Mouse (Mus musculus) heart, adult 2 months (tissue): ENCODE measurements around the gene Slc25a19. TPM values are rescaled to one million over a fixed set of nuclear protein-coding genes. Genes with fewer than 3 reads are reported as not detected.

Experiments
- DNase-seq, 2 experiments: peaks; one replicate each; pipeline ENCODE4 v3.0.0; 2021
- H3K27ac ChIP-seq: fragments of 200-600 bp; 2 replicates; pipeline ENCODE4 v1.8.1; 2022
- H3K27me3 ChIP-seq: fragments of 200-500 bp; 2 replicates; pipeline ENCODE4 v1.6.1; 2012; ENCODE audit warnings: mild to moderate bottlenecking, low read length, inconsistent platforms, mixed read lengths; ENCODE audit not compliant: control insufficient read depth, insufficient read depth
- H3K36me3 ChIP-seq: fragments of 200-500 bp; 2 replicates; pipeline ENCODE4 v1.6.1; 2012; ENCODE audit warnings: low read length, inconsistent platforms; ENCODE audit not compliant: control insufficient read depth, insufficient read depth
- H3K4me1 ChIP-seq: fragments of 200-500 bp; 2 replicates; pipeline ENCODE4 v1.6.1; 2011; ENCODE audit warnings: low read length; ENCODE audit not compliant: control insufficient read depth, insufficient read depth
- H3K4me3 ChIP-seq: fragments of 200-600 bp; 2 replicates; pipeline ENCODE4 v1.8.1; 2022
- H3K79me2 ChIP-seq: fragments of 200-500 bp; replicated peaks from 2 replicates; pipeline ENCODE4 v1.6.1; 2012; ENCODE audit warnings: mild to moderate bottlenecking, inconsistent platforms, low read length, moderate library complexity, mixed read lengths; ENCODE audit not compliant: control insufficient read depth, insufficient read depth
- H3K9ac ChIP-seq: fragments of 200-500 bp; 2 replicates; pipeline ENCODE4 v1.6.1; 2012; ENCODE audit warnings: low read depth, mild to moderate bottlenecking, control low read depth, inconsistent platforms, low read length, mixed read lengths
- CTCF ChIP-seq: fragments of 200-600 bp; IDR thresholded peaks from 2 replicates; pipeline ENCODE4 v1.8.1; 2022; ENCODE audit warnings: antibody characterized with exemption, mild to moderate bottlenecking, moderate library complexity
- EP300 ChIP-seq: fragments of 200-500 bp; IDR thresholded peaks from 2 replicates; pipeline ENCODE4 v1.6.1; 2011; ENCODE audit warnings: low read depth, low read length, control low read depth; ENCODE audit not compliant: insufficient read depth
- POLR2A ChIP-seq: fragments of 200-500 bp; IDR thresholded peaks from 2 replicates; pipeline ENCODE4 v1.6.1; 2011; ENCODE audit warnings: mild to moderate bottlenecking, low read depth, low read length, control low read depth; ENCODE audit not compliant: insufficient read depth
- WGBS: fragments of 180-500 bp; shearing (Covaris S2); methylation state at CpG from one replicate; pipeline ENCODE4 v1.1.7; 2018; 5-methylcytosine and 5-hydroxymethylcytosine counted together
- intact Hi-C: fragments of 180-260 bp; cut with DNase I; formaldehyde crosslinking; loops from one replicate; pipeline ENCODE4 v1.15.1; 2025
- polyA plus RNA-seq: library from polyadenylated mRNA; depleted of rRNA; stranded (reverse); fragments of >200 nt; gene quantifications from 2 replicates; pipeline ENCODE4 v1.2.3, GENCODE M21; 2012
- total RNA-seq, 2 experiments: library from RNA; stranded (reverse); gene quantifications; 2 replicates each; pipeline ENCODE4 v1.2.3; 2021

Gene Slc25a19
- total and polyA plus RNA-seq, 3 experiments = 32.9 to 97.1 (median 40.7) TPM

DNA sequence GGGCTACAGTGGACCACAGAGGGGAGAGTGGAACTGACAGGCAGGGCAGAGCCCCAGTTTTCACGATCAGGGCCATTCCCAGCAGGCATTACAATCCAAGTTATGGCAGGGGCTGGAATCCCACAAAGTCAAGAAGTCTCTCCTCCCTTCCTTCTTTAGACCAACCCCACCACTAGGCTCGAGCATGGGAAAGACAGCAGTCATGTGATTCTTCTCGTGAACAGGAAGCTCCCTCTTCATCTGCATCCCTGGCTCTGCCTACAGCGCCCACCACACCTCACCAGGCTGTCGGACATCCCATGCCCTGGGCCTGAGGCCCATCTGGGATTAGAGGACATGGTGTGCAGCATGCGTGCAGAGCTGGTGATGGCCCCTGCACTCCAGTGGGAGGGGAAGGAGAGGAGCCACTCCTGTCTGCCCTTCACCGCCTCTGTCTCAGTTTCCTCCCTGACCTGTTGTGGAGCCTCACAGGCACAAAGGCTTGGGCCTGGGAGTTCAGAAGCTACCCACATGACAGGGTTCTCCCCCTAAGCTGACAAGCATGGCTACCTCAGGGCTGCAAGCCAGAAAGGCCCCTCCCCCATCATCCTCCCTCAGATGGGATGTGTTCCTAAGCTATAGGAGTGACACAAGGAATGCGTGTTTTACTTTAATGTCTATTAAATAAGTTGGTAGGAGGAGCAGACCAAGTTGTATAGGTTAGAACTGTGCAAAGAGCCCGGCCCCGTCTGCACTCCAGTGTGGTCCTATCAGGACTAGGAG lies 13.6 kb downstream of the Slc25a19 start:
- H3K27ac ChIP-seq = no peak overlapping the region
- no peaks in the 10 kb centered on the region for H3K79me2 ChIP-seq
- no peak for DNase-seq
- H3K9ac ChIP-seq = no peak overlapping the region
- H3K36me3 ChIP-seq = no peaks in the 10 kb centered on the region
- no peaks in the 10 kb centered on the region for H3K27me3 ChIP-seq
- no peak overlapping the region for H3K4me3 ChIP-seq
- H3K4me1 ChIP-seq = peaks cover 5% of the 10 kb centered on the region
- intact Hi-C loops = loop anchor here (5.0 kb wide), 1 partner anchor 122 kb away; the partner anchor contains the start of gene Nt5c
- TF ChIP-seq POLR2A (no peak), CTCF (no peak), EP300 (no peak)
- WGBS = 77% methylated on average over 10 of the region's 10 CpGs

DNA sequence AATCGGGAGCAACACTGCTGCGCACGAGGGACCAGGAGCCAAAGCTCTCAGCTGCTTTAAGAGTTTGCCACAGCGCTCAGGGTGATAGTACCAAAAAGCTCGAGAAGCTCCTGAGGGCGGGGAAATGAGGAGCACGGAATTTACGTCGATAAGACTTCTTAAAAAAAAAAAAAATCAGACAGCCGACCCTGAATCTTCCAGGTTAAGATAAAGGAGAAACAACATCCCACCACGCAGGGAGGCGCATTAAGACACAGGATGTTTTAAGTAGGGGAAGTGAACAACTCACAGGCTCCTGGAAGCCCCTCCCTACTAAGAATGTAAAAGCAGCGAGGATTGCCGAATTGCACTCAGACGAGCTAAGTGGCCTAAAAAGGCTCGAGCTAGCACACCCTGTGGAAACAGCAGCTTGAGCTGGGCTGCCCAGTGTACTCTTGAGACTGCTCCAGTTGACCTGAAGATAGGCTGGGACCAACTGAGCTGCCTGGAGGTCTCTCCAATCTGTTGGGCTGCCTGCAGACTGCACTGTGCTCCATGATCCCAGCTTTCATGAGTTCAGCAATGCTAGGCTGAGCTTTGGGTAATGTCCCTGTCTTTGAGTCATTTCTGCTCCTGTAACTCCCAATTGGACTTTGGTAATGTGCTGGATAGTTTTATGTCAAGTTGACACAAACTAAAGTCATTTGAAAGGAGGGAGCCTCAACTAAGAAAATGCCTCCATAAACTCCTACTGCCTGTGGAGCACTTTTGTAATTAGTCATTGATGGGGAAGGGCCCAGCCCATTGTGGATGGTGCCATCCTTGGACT lies 14.8 kb downstream of the Slc25a19 start:
- no peaks in the 10 kb centered on the region for H3K79me2 ChIP-seq
- DNase-seq = peak in 1 of 2 experiments; percentile 55
- intact Hi-C loops = loop anchor here (5.0 kb wide), 1 partner anchor 121 kb away; the partner anchor contains the start of gene Nt5c
- H3K27ac ChIP-seq = peak overlapping the region; percentile 99
- TF ChIP-seq CTCF (no peak), POLR2A (no peak), EP300 (no peak)
- H3K4me1 ChIP-seq = peaks cover 5% of the 10 kb centered on the region
- H3K36me3 ChIP-seq = no peaks in the 10 kb centered on the region
- peak overlapping the region; percentile 90 for H3K4me3 ChIP-seq
- no peaks in the 10 kb centered on the region for H3K27me3 ChIP-seq
- peak overlapping the region; percentile 81 for H3K9ac ChIP-seq
- 2% methylated on average over 16 of the region's 16 CpGs for WGBS

DNA sequence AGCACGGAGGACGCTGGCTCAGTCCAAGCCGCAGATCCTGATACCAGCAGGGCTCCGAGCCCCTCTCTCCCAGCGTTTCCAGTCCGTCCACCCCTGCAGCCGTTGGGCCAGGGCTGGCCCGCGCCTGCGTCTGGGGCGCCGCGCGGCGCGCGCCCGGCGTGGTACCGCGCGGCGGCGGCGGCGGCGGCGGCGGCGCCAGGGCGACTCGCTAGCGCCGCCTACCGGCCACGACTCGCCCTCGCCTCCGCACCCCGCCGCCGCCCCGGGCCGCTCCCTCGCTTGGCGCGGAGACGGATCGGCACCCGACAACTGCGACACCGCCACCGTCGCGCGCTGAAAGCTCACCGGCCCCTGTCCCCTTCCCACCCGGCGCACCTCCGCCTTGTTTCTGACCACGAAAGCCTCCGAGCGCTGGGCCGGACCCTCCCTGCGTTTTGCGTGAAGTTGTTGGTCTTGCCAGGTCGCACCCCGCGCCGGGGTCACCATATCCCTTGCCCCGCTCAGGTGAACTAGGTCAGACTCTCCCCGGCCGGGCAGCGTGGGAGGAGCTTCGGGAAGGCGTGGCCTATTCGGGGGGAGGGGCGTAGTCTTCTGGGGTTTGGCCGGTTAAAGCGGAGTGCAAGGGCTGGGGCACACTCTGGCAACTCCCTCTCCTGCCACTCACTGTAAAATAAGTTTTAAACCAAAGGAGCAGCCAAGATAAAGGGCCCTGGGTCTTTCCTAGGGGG lies 15.5 kb downstream of the Slc25a19 start, which contains the start of gene Mif4gd:
TSS of gene Mif4gd (minus strand) at position 560 of the 728 bp plus-strand sequence.
- Histone ChIP-seq H3K4me3 (peak within 1 kb of the TSS; percentile 90), H3K27me3 (no peaks in the 10 kb centered on the region), H3K27ac (peak within 1 kb of the TSS; percentile 99), H3K4me1 (peaks cover 5% of the 10 kb centered on the region), H3K79me2 (no peaks in the 10 kb centered on the region), H3K36me3 (no peaks in the 10 kb centered on the region), H3K9ac (peak within 1 kb of the TSS; percentile 81)
- intact Hi-C loops = loop anchor here (5.0 kb wide), 1 partner anchor 120 kb away; the partner anchor contains the start of gene Nt5c
- under 1% methylated on average over 76 of the region's 80 CpGs for WGBS
- peak; percentile 95 to 98 for DNase-seq
- TF ChIP-seq EP300 (0 out of 2 replicates have a peak, but pooled peaks have one; percentile 48), CTCF (peak; percentile 64), POLR2A (peak; percentile 78)

- Histone ChIP-seq H3K27me3 (no peaks in the 10 kb centered on the region), H3K4me1 (peaks cover 5% of the 10 kb centered on the region), H3K4me3 (peak overlapping the region; percentile 90), H3K36me3 (no peaks in the 10 kb centered on the region), H3K9ac (peak overlapping the region; percentile 81), H3K79me2 (no peaks in the 10 kb centered on the region), H3K27ac (peak overlapping the region; percentile 99)
- peak; percentile 83 to 84 for DNase-seq
- intact Hi-C loops = loop anchor here (5.0 kb wide), 1 partner anchor 120 kb away; the partner anchor contains the start of gene Nt5c
- TF ChIP-seq POLR2A (no peak), CTCF (peak; percentile 40)
- WGBS = under 1% methylated on average over 13 of the region's 13 CpGs
Observed at GRCm38 (mm10) chr11:115612059-115612409, 16.1 kb downstream of the Slc25a19 start.

DNA sequence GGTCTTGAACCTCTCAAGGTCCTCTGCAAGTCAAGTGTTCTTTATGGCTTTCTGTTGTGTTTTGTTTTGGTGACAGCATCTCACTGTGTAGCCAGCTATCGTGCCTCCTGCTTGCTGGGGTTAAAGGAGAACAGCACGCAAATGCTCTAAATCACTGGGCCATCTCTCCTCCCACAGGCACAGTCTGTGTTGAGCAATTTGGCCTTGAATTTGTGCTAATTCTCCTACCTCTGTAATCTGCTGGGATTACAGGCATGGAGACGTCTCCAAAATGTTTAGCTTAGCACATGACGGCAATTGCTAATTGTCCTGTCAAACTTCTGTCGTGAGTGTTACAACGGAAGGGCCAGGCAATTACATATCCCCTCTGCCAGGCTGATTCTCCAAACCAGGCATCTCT lies 16.9 kb downstream of the Slc25a19 start:
- Histone ChIP-seq H3K4me3 (no peak overlapping the region), H3K27ac (no peak overlapping the region), H3K9ac (no peak overlapping the region), H3K4me1 (peaks cover 5% of the 10 kb centered on the region), H3K36me3 (no peaks in the 10 kb centered on the region), H3K27me3 (no peaks in the 10 kb centered on the region), H3K79me2 (no peaks in the 10 kb centered on the region)
- TF ChIP-seq POLR2A (no peak), EP300 (no peak), CTCF (no peak)
- WGBS = 88% methylated on average over 6 of the region's 6 CpGs
- intact Hi-C loops = loop anchor here (5.0 kb wide), 1 partner anchor 119 kb away; the partner anchor contains the start of gene Nt5c
- DNase-seq = no peak
